Mouse (Mus musculus): ENCODE measurements around the gene Nell2.

- TF ChIP-seq CTCF (IDR thresholded peaks at IDR 0.05) (no peak), EP300 (IDR thresholded peaks at IDR 0.05) (no peak)
These were observed 499.4 kb downstream of the Nell2 start for GRCm38 (mm10) chr15:95028862-95029486.

All from lung, postnatal 0 days (tissue).